In genomic region chr2:92312542-92312941, GRCm38 (mm10) we compare ENCODE assay signal across 31 mouse cellular contexts.
DNase-seq lines count a peak whose midpoint lies in the region; ATAC-seq and TF ChIP-seq lines count a peak whose summit lies in the region.
"Had no signal": no experiment of that assay in that cellular context is flagged by ENCODE, and none has a peak within 500 bp of the region (broad histone marks: within the 10 kb centered on the region; RNA-seq: fewer than 3 reads in every experiment).

No protein-coding gene starts in this region.

- intact Hi-C loops in heart, adult 2 months (cut with DNase I), result no loop called here
- intact Hi-C loops in heart, postnatal 25 days (cut with DNase I), result no loop called here
- intact Hi-C loops in left cerebral cortex, adult 2 months (cut with DNase I), result no loop called here

- ATAC-seq in frontal cortex, adult (ENCODE audit: low TSS enrichment), result peak; percentile 75
- ATAC-seq: intestine, postnatal 0 days; liver, embryonic 12.5 days; liver, postnatal 0 days; midbrain, embryonic 15.5 days; Patski had no signal

- no peak for TF ChIP-seq POLR2A in heart, adult 2 months (IDR thresholded peaks at IDR 0.05; ENCODE audit: insufficient read depth, low read depth, low read length)

- TF ChIP-seq EP300 in heart, adult 2 months (IDR thresholded peaks at IDR 0.05; ENCODE audit: insufficient read depth, low read depth, low read length), result no peak

- no peak overlapping the region for H3K4me3 ChIP-seq in heart, adult 2 months
- H3K4me3 ChIP-seq in left cerebral cortex, adult 2 months, result no peak overlapping the region
- H3K4me3 ChIP-seq: embryonic facial prominence, embryonic 10.5 days; embryonic facial prominence, embryonic 15.5 days; forebrain, embryonic 12.5 days; heart, embryonic 13.5 days; hindbrain, embryonic 13.5 days; liver, embryonic 12.5 days; midbrain, embryonic 10.5 days; midbrain, embryonic 15.5 days; neural tube, embryonic 15.5 days had no signal

- H3K79me2 ChIP-seq in heart, adult 2 months (replicated peaks; ENCODE audit: control insufficient read depth, insufficient read depth, low read length), result no peaks in the 10 kb centered on the region; the same call in 1 of the 2 replicates

- H3K27ac ChIP-seq in heart, adult 2 months, result peak overlapping the region; percentile 11; the same call in 1 of the 2 replicates
- H3K27ac ChIP-seq in left cerebral cortex, adult 2 months, result peak overlapping the region; percentile 51; the same call in 1 of the 2 replicates
- H3K27ac ChIP-seq: embryonic facial prominence, embryonic 10.5 days; embryonic facial prominence, embryonic 15.5 days; forebrain, embryonic 12.5 days; heart, embryonic 13.5 days; hindbrain, embryonic 13.5 days; liver, embryonic 12.5 days; midbrain, embryonic 10.5 days; midbrain, embryonic 15.5 days; neural tube, embryonic 15.5 days had no signal

- TF ChIP-seq CTCF in heart, adult 2 months (IDR thresholded peaks at IDR 0.05), result no peak
- TF ChIP-seq CTCF in left cerebral cortex, adult 2 months (IDR thresholded peaks at IDR 0.05), result no peak

- H3K9ac ChIP-seq in heart, adult 2 months (ENCODE audit: low read depth, low read length), result no peak overlapping the region
- H3K9ac ChIP-seq: embryonic facial prominence, embryonic 15.5 days; forebrain, embryonic 12.5 days; heart, embryonic 13.5 days; hindbrain, embryonic 13.5 days; liver, embryonic 12.5 days; liver, postnatal 0 days; midbrain, embryonic 15.5 days; neural tube, embryonic 15.5 days had no signal

- no peak for DNase-seq in frontal cortex, postnatal 25 days (ENCODE audit: low spot score in 2 of 2)
- DNase-seq in heart, adult 2 months, result no peak
- DNase-seq in heart, postnatal 25 days (ENCODE audit: low spot score), result no peak
- DNase-seq in left cerebral cortex, adult 2 months (ENCODE audit: extremely low spot score in 1 of 2, low spot score in 2 of 2), result no peak
- no peak for DNase-seq in left cerebral cortex, adult 8-10 months (ENCODE audit: low spot score in 2 of 2)
- DNase-seq in brain, adult 2 months (ENCODE audit: low read depth, low spot score), result peak; percentile 71
- no peak for DNase-seq in right cerebral cortex, postnatal 10 days (ENCODE audit: low spot score in 2 of 2)
- DNase-seq: adrenal gland, postnatal 14 days; cerebellum, adult 18-20 months; cerebellum, postnatal 25 days; gastrocnemius, postnatal 14 days; heart, postnatal 36 days; kidney, adult 9 months; kidney, postnatal 10 days; liver, postnatal 0 days; lung, postnatal 10 days; retina, postnatal 1 day; right cerebral cortex, postnatal 4 days; thymus, postnatal 4 days had no signal

- no peaks in the 10 kb centered on the region; the same call in 1 of the 2 replicates for H3K36me3 ChIP-seq in heart, adult 2 months (ENCODE audit: control insufficient read depth, insufficient read depth, low read length)
- H3K36me3 ChIP-seq: midbrain, embryonic 15.5 days; neural tube, embryonic 15.5 days had no signal

- H3K4me1 ChIP-seq in heart, adult 2 months (ENCODE audit: control insufficient read depth, insufficient read depth, low read length), result no peaks in the 10 kb centered on the region
- H3K4me1 ChIP-seq: embryonic facial prominence, embryonic 10.5 days; embryonic facial prominence, embryonic 15.5 days; hindbrain, embryonic 13.5 days; midbrain, embryonic 10.5 days; midbrain, embryonic 15.5 days; neural tube, embryonic 15.5 days had no signal

- WGBS in heart, adult 2 months, result 80% methylated on average over 4 of the region's 4 CpGs

- H3K27me3 ChIP-seq in heart, adult 2 months (ENCODE audit: control insufficient read depth, insufficient read depth, low read length), result no peaks in the 10 kb centered on the region
- H3K27me3 ChIP-seq: embryonic facial prominence, embryonic 15.5 days; forebrain, embryonic 12.5 days; heart, embryonic 13.5 days; hindbrain, embryonic 13.5 days; liver, embryonic 12.5 days; midbrain, embryonic 15.5 days; neural tube, embryonic 15.5 days; Patski had no signal
